Mouse (Mus musculus) kidney, adult 8-10 months (tissue): ENCODE measurements around the gene Slc6a8.

Experiments
- DNase-seq, 2 experiments: peaks; one replicate each; pipeline ENCODE4 v3.0.0; 2022

Slc6a8 gene

GRCm38 (mm10) chrX:73685629-73686028 is 12.7 kb downstream of the Slc6a8 start:
- DNase-seq, result peak; percentile 71 to 81

DNA sequence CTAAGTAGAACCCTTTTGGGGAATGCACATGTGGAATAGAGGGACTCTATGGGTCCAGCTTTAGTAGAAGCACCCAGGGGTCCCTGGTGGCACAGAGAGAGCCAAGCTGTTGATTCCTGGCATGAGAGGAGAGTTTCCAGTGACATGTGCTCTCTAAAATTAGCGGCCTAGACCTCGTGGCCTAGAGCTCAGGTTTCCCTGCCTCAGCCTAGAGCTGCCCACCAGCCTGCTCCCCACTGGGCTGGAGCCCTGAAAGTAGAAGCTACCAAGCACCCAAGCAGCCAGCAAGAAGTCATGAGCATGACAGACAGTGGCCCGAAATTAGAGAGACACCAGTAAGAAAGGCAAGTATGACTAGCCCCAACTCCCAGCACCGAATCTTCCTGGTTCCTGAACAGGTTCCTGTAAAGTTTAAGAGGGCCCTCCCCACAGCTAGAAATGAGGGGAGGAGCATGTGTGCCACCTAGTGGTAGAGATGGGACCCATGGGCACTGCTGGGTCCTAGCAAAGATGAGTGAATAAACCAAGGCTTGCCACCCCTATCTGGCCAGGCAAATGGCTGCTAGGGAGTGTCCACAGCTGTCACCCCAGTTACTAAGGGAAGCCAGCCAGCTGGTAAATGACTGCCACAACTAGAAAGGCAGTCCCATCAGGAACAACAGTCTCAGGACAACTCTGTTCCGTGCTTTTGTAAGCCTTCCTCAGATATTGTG is 18.1 kb downstream of the Slc6a8 start:
- peak; percentile 47 to 62 for DNase-seq

DNA sequence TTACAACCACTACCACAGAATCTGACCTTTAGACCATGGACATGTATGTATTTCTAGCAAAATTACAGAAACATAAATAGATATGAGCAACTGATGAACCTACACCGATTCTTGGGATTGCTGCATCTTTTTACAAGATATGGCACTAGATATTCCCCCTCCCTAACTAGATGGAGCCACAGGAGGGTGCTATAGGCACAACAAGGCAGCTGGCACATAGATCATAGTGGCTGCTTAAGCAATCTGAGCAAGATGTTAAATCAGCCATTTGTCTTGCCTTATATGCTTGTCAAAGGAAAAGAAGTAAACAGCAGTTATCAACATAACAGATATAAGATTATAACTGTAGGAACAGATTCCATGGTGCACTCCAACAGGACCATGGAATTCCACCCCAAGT is 27.5 kb downstream of the Slc6a8 start:
- DNase-seq, result no peak

GRCm38 (mm10) chrX:73715476-73716108 is 42.6 kb downstream of the Slc6a8 start:
- peak; percentile 40 to 51 for DNase-seq

- DNase-seq, result peak; percentile 96 to 97
Observed at GRCm38 (mm10) chrX:73716109-73716661, 43.2 kb downstream of the Slc6a8 start, which contains the start of the genes Bcap31 and Abcd1. TSS of gene Bcap31 (minus strand) at chrX:73716175. TSS of gene Abcd1 (plus strand) at chrX:73716597.

GRCm38 (mm10) chrX:73716709-73717545 is 44.0 kb downstream of the Slc6a8 start:
- no peak for DNase-seq

GRCm38 (mm10) chrX:73717667-73718066 is 44.7 kb downstream of the Slc6a8 start:
- DNase-seq, result peak in 1 of 2 experiments; percentile 7

DNA sequence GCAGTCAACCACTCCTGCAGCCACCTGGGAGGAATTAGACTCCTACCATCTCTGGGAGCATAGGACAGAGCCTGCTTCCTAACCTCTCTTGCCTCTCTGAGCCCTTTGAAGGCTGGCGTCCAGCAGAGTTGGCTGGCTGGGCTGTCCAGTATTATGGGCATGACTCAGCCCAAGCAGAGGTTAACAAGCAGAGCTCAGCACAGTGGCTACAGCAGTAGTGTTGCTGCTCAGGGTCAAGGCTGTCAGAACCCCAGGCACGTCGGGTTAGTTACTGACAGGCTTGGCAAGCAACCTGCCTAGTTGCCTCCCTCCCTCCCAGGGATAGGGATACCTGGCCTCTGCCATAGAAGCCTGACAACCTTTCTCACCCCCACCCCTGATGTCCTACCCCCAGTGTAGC is 45.3 kb downstream of the Slc6a8 start:
- DNase-seq, result no peak

DNA sequence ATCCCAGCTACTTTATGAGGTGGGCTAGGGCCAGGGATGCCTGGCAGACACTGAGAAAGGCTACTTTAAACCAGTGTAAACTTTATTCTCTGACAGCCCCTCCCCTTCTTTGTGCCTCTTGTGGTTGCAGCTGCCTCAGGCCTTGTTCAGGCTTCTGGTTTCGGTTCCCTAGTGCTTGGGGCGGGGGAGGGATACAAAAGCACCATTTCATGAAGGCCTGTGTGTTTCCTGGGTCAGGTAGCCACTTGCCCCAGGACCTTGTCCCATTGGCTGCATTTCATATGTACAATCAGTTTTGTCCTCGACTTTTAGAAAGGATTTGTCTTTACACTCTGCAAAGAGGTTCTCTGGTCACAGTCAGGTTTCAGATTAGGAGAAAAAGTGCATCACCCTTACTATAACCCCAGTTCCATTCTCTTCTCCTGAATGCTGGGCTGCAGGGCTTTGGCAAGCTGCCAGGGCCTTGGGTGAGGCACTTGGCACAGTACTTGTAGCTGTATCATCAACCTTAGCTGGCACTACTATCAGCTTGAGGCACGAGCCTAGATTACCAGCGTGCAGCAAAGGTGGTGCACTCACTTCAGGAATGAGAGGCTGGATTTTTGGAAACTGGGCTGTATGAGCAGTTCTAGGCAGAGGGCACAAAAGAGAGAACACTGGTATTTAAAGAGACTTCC is 45.9 kb downstream of the Slc6a8 start:
- peak; percentile 22 to 43 for DNase-seq

- DNase-seq, result no peak
Observed at GRCm38 (mm10) chrX:73730908-73731307, 58.0 kb downstream of the Slc6a8 start.
